Mouse (Mus musculus): ENCODE measurements around the gene Ilk. TPM values are rescaled to one million over a fixed set of nuclear protein-coding genes. Genes with fewer than 3 reads are reported as not detected.
A peak's percentile ranks its signal among the peaks of the same experiment; 100 is the strongest.

Gene Ilk
- total RNA-seq, 2 experiments from 2014 or later, result 117 to 134 TPM

DNA sequence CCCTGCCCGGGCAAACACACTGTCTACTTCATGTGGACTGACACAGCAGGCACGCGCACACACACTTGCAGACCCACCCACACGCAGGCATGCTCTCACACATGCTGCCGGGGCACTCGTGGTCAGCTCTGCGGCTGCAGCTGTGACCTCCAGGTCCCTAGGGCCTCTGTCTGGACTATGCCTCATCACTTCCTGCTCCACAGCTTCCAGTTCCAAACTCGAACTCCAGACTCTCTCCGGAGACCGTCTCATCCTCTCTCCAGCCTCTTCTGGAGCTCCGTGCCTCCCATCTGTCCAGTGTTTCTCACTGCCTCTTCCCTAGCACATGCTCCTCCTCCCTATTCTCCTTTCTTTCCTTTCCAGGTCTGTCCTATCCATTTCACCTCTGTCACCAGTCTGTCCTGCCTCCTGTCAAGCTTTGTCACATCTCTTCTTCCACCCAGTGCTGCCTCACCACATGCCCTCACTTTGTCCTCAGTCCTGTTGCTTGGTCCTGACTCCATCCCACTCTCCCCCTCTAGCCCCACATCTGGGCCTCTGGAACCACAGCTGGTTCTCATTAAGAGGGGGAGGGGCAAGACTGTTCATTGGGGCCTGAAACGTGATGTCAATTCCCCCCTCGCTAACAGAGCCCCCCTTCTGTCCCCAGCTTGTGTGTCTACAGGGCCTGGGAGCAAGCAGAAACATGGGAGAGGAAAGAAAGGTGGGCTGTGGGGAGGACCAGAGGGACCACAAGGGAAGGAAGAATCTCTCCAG is 41.6 kb downstream of the Ilk start:
- ATAC-seq (replicated peaks; ENCODE audit: low FRiP score, low TSS enrichment, poor library complexity, severe bottlenecking), result 0 out of 2 replicates have a peak, but pooled peaks have one; percentile 43

DNA sequence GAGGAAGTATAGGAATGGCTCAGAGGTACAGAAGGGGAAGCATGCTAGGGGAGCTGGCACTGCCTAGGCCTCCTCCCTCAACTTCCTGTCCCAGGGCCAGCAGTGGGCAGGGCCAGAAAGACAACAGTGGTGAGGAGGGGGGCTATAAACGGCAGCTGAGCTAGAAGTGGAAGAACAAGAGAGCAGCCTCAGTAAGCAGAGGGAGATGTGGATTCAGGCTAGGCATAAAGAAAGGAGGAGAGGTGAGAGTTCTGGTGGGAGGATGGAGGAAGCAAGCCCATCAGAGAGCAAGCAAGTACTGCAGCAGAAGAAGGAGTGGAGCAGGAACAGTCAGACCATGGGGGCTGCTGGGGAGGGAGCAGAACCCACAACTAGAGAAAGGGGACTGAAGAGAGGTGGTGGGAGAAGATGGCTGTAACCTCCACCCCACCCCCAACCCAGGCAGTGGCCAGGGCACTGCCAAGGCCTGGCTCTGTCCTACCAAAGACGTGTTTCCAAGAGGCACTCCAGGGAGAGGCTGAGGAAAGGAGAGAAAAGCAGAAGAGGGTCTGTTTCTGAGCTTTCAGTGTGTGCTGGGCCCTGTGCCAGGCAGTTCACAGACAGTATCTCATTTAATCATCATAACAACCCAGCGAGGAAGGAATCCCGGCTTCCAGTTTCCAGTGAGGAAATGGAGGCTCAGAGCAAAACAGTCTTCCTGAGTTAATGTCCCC is 42.3 kb downstream of the Ilk start:
- no peak for ATAC-seq (replicated peaks; ENCODE audit: low FRiP score, low TSS enrichment, poor library complexity, severe bottlenecking)

DNA sequence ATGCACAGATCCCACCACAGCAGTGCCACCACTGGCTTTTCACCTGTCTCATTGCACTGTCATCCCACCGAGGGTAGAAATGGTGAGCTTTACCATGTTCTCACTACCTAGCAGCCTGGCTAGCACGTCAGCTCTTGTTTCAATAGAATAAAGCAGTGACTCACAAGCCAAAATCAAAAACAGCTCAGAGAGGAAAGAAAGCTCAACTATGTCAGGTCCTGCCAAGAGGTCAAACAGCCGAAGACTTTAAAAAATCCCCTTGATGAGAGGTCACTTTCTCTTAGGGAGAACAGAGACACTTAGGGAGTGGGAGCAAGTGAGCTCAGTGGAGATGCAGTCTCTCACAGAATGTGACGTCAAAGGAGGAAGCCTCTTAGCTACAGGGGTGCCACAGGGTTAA is 47.5 kb downstream of the Ilk start:
- no peak for ATAC-seq (replicated peaks; ENCODE audit: low FRiP score, low TSS enrichment, poor library complexity, severe bottlenecking)

GRCm38 (mm10) chr7:105784556-105784955 is 48.2 kb downstream of the Ilk start:
- no peak for ATAC-seq (replicated peaks; ENCODE audit: low FRiP score, low TSS enrichment, poor library complexity, severe bottlenecking)

- ATAC-seq (replicated peaks; ENCODE audit: low FRiP score, low TSS enrichment, poor library complexity, severe bottlenecking), result 0 out of 2 replicates have a peak, but pooled peaks have one; percentile 8
These were observed 50.3 kb downstream of the Ilk start for GRCm38 (mm10) chr7:105786506-105787284.

- ATAC-seq (replicated peaks; ENCODE audit: low FRiP score, low TSS enrichment, poor library complexity, severe bottlenecking), result no peak
These were observed 51.1 kb downstream of the Ilk start, which contains the start of gene Dchs1 for GRCm38 (mm10) chr7:105787285-105788140. Gene Dchs1 (minus strand): TSS chr7:105787654.

DNA sequence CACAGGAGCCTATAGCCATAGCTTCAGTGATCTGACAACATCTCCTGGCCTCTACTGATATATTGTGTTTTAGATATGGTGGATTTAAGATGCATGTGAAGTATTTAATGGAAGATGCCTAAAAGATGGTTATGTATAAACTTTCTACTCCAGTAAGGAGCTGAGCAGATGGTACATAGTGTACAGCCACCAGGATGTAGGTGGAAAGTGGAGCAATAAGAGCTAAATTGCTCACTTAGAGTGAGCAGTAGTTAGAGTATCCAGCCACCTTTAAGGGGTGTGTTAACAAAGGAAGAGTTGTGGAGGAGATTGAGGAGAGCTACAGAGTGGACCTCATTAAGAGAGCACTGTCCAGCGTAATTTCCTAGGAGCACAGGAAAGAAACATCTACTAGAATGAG is 54.8 kb downstream of the Ilk start:
- ATAC-seq (replicated peaks; ENCODE audit: low FRiP score, low TSS enrichment, poor library complexity, severe bottlenecking), result no peak

Other genes with a start within 250 kb of the Ilk start
- 17.5 and 17.6 TPM in 2 replicates for gene Smpd1, start 182.2 kb upstream of the Ilk start, total RNA-seq (2014; fragmentation: Nextera tagmentation)
- 17.1 and 20.1 TPM in 2 replicates for gene Smpd1, start 182.2 kb upstream of the Ilk start, total RNA-seq (2017)
- gene Apbb1, start 154.9 kb upstream of the Ilk start, total RNA-seq (2014; fragmentation: Nextera tagmentation), result not detected in 2 replicates
- gene Apbb1, start 154.9 kb upstream of the Ilk start, total RNA-seq (2017), result 0.56 TPM in 1 of 2 replicates, not detected in the other
- gene Hpx, start 136.5 kb upstream of the Ilk start, total RNA-seq (2014; fragmentation: Nextera tagmentation), result not detected in 2 replicates
- not detected in 2 replicates for gene Hpx, start 136.5 kb upstream of the Ilk start, total RNA-seq (2017)
- 12.0 and 13.4 TPM in 2 replicates for gene Trim3, start 103.0 kb upstream of the Ilk start, total RNA-seq (2014; fragmentation: Nextera tagmentation)
- 0.84 and 3.5 TPM in 2 replicates for gene Trim3, start 103.0 kb upstream of the Ilk start, total RNA-seq (2017)
- gene Timm10b, start 96.5 kb upstream of the Ilk start, total RNA-seq (2014; fragmentation: Nextera tagmentation), result 61.3 and 68.5 TPM in 2 replicates
- gene Timm10b, start 96.5 kb upstream of the Ilk start, total RNA-seq (2017), result 56.7 and 98.8 TPM in 2 replicates
- 32.1 and 35.3 TPM in 2 replicates for gene Arfip2, start 96.2 kb upstream of the Ilk start, total RNA-seq (2014; fragmentation: Nextera tagmentation)
- 58.9 and 67.3 TPM in 2 replicates for gene Arfip2, start 96.2 kb upstream of the Ilk start, total RNA-seq (2017)
- 0.15 and 6.2 TPM in 2 replicates for gene Gm45799, start 96.0 kb upstream of the Ilk start, total RNA-seq (2014; fragmentation: Nextera tagmentation)
- 5.2 TPM in 1 of 2 replicates, not detected in the other for gene Gm45799, start 96.0 kb upstream of the Ilk start, total RNA-seq (2017)
- gene Dnhd1, start 85.8 kb upstream of the Ilk start, total RNA-seq (2014; fragmentation: Nextera tagmentation), result 0.47 and 0.90 TPM in 2 replicates
- gene Dnhd1, start 85.8 kb upstream of the Ilk start, total RNA-seq (2017), result 0.19 and 0.76 TPM in 2 replicates
- gene Rrp8, start 793 bp downstream of the Ilk start, total RNA-seq (2014; fragmentation: Nextera tagmentation), result 46.4 and 52.3 TPM in 2 replicates
- gene Rrp8, start 793 bp downstream of the Ilk start, total RNA-seq (2017), result 42.7 and 85.2 TPM in 2 replicates
- gene Taf10, start 7.8 kb downstream of the Ilk start, total RNA-seq (2014; fragmentation: Nextera tagmentation), result 333 and 378 TPM in 2 replicates
- 181 and 219 TPM in 2 replicates for gene Taf10, start 7.8 kb downstream of the Ilk start, total RNA-seq (2017)
- gene Tpp1, start 15.6 kb downstream of the Ilk start, total RNA-seq (2014; fragmentation: Nextera tagmentation), result 80.7 and 98.6 TPM in 2 replicates
- 26.8 and 37.9 TPM in 2 replicates for gene Tpp1, start 15.6 kb downstream of the Ilk start, total RNA-seq (2017)
- not detected in 2 replicates for gene Dchs1, start 51.1 kb downstream of the Ilk start, total RNA-seq (2014; fragmentation: Nextera tagmentation)
- not detected in 2 replicates for gene Dchs1, start 51.1 kb downstream of the Ilk start, total RNA-seq (2017)
- 144 and 184 TPM in 2 replicates for gene Mrpl17, start 74.5 kb downstream of the Ilk start, total RNA-seq (2014; fragmentation: Nextera tagmentation)
- gene Mrpl17, start 74.5 kb downstream of the Ilk start, total RNA-seq (2017), result 31.6 and 60.6 TPM in 2 replicates
- gene Gm4070, start 217.4 kb downstream of the Ilk start, total RNA-seq (2014; fragmentation: Nextera tagmentation), result 4.2 and 13.7 TPM in 2 replicates
- gene Gm4070, start 217.4 kb downstream of the Ilk start, total RNA-seq (2017), result 23.2 and 51.2 TPM in 2 replicates